Mouse (Mus musculus): ENCODE data around the gene Slit1.
A peak's percentile ranks its signal among the peaks of the same experiment; 100 is the strongest.

Gene Slit1

GRCm38 (mm10) chr19:41651967-41652366, 91.5 kb downstream of the Slit1 start:
- DNase-seq, result peak; percentile 72 to 78

DNA sequence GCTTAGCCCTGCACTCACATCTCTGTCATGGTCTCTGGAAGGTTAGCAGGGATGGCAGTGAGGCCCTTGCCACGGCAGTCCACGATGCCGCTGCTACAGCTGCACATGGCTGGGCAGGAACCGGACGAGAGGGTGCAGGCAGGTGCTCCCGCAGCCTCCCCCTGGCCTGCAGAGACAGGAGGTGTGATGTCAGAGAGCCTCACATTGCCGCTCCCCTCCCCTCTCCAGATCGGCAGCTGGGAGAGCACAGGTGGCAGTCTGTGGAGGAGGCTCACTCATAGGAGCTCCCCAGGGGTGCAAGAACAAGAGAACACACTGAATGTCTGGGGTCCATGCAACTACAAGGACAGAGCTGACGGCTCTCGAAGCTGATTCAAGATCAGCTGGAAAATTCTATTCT, 94.1 kb downstream of the Slit1 start:
- no peak for DNase-seq

GRCm38 (mm10) chr19:41646947-41647631, 96.4 kb downstream of the Slit1 start:
- DNase-seq, result peak; percentile 84 to 87

DNA sequence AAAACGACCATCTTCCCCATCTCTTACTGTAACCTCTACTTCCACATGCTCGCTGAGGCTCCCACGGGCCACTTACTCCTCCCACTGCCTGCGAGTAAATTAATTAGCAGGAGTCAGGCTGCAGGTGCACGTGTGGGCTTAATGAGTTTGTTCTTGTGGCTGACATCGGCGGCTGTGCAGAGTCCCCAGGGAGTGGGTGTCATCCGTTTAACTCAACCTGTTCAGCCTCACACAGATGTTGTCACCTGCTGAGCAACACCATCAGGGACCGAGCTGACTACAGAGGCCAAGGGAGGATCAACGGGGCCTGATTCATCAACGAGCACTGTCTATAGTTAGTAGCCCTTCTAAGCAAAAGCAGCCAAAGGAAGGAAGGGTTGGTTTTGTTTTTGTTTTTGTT, 100.5 kb downstream of the Slit1 start:
- DNase-seq, result no peak

DNA sequence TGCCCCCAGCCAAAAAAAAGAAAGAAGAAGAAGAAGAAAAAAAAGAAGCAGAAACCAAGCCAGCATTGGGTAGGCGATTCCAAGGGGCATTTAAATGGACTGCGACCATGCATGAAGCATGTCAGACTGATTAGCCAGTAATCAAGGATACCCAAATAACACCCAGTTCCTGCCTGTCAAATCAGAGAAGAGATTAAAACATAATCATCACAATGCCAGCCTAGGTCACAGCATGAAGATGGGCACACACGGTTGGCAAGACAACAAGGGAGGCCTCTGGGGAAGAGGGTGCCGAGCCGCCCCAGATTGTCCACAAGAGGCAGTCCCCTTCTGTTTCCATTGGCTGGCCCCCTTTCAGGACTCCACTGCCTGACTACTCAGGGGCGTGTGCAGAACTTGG, 108.5 kb downstream of the Slit1 start:
- peak; percentile 67 to 74 for DNase-seq

GRCm38 (mm10) chr19:41634099-41634498, 109.4 kb downstream of the Slit1 start:
- peak; percentile 66 to 68 for DNase-seq

- peak; percentile 84 for DNase-seq
Measured at GRCm38 (mm10) chr19:41629532-41629931, 113.9 kb downstream of the Slit1 start.

GRCm38 (mm10) chr19:41628970-41629369, 114.5 kb downstream of the Slit1 start:
- no peak for DNase-seq

GRCm38 (mm10) chr19:41620366-41621092, 122.9 kb downstream of the Slit1 start:
- DNase-seq, result no peak

DNA sequence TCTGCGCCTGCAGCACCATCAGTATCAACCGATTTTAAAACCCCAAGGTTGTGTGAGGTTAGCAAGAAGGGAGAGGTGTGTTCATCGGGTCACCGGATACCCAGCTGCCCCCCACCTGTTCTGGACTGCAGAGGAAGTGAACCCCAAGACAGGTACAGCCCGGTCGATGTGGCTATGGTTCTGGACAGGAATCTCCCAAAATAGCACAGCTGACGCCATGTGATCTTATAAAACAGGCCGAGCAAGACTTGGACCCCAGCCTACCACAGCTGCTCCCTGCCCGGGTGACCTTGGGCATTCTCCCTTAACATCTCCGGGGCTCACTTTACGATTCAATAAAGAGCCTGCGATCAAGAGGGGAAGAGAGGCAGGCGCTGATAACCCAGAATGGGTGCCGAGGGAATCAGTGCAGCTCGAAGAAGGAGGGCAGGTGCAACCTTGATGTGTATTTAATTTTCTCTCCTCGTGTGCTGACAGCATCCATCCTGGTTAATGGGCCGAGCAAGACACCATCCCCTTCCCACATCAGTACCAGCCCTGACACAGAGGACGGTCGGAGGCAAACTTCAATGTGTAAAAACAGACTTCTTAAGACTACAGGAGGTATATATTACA, 124.6 kb downstream of the Slit1 start:
- DNase-seq, result no peak

- DNase-seq, result no peak
Measured at GRCm38 (mm10) chr19:41618153-41618657, 125.3 kb downstream of the Slit1 start.

GRCm38 (mm10) chr19:41617102-41617501, 126.4 kb downstream of the Slit1 start:
- no peak for DNase-seq

GRCm38 (mm10) chr19:41616274-41616673, 127.2 kb downstream of the Slit1 start:
- DNase-seq, result no peak

DNA sequence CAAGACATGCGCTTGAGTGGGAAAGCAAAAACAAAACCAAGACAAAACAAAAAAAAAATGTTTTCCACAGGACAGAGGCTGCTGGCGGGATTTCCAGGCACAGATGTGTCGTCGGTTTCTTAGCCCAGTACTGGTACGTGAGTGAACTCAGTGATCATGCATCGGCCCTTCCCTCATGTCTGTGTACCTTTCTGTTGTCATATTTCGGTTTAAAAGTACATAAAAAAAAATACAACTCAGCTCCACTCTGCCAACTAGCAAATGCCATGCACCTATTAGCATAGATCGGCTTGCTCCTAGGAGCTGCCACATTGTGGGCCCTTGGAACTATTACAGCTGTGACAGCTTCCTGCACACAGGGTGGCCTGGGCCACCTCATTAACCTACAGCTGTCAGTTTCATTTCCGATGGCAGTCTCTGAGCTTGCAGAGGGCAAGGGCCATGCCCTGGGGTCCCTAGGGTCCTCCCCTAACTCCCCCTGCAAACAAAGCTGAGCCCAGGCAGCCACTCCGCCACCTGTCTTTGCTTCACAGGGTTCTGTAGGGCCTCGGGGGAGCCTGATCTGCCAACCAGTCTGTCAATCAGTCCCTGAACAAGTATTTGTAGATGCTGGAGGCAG, 127.8 kb downstream of the Slit1 start:
- DNase-seq, result no peak

GRCm38 (mm10) chr19:41613325-41614087, 130.0 kb downstream of the Slit1 start:
- no peak for DNase-seq

GRCm38 (mm10) chr19:41611683-41612082, 131.8 kb downstream of the Slit1 start:
- peak; percentile 33 to 46 for DNase-seq

DNA sequence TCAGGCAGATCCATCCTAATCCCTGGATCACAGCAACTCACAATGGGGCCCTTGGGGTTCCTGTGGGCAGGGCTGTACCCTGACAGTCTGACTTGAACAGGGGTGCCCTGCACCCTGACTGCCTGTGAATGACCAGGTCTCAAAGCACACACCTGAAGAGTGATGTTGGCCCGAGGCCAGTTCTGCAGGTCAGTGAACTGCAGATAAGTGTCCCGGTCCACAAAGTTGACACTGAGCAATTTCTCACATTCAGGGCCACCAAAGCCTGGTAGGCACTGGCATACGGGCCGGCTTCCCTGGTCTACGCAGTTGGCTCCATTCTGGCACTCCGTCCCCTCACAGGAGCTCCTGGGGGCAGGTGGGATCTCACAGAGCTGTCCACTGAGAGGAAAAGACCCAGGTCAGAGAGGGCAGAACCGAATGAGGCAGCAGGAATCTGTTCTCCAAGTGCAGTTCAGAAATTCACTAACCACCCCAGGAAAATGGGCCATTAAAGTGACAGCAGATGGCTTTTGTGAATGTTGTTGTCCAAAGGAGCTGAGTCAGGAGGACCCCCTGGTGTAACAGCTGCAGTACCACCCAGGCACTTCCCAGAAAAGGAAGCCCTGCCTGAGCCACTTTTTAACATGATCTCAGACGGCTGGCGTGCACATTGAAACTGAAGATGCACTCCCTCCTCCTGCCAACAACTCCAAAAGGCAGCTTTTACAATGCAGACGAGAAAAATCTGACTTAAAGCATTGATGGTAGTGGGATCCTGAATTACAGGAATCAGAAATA, 137.1 kb downstream of the Slit1 start:
- DNase-seq, result no peak

- DNase-seq, result no peak
Measured at GRCm38 (mm10) chr19:41600647-41601046, 142.8 kb downstream of the Slit1 start.

DNA sequence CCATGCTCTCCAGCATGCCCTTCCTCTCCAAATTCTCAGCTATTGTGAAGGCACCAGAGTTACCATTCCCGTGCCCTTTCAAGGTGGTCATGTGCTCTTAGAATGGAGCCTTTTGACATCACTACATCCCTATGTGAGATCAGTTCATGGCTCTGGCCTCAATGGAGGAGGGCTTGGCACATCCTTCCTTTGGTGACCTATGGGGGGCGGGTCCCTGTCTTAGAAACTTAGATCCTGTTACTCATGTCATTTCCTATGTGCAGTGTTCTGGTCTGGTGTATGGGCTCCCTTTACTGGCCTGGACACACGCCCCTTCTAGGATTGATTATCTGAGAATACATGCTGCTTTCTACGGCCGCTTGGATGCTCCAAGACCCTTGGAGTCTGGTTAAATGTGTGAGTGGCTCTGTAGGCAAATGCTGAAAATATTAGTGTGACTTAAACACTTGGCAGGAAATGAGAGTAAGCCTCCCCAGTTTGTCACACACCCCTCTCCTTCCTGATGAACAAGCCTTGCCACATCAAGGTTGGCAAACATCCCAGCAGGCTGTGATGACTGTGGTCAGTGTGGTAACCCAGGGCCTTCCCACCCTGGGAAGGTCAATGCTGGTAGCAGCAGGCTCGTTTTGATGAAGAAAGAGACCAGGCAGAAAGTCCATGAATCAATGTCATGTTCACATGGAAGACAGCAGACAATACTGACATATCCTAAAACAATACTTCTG, 146.1 kb downstream of the Slit1 start:
- DNase-seq, result no peak

DNA sequence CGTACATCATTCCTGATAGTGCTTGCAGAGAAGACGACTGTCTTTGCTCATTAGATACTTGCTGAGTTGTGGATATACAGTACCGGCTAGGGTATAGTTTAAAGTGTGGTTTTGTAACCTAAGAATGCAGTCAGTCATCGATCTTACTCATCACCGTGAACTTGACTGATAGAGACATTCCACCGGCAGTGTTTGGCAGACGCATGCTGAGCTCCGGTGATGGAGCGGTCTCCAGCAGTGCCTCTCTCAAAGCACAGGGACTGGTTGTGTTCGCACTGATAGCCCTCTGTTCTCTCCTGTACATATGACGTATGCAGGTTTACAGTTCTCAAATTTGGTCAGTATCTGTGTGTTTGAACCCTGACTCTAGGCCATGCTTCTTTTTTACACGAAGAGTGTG, 151.7 kb downstream of the Slit1 start:
- no peak for DNase-seq

- DNase-seq, result no peak
Measured at GRCm38 (mm10) chr19:41589681-41590080, 153.8 kb downstream of the Slit1 start.
